Mouse (Mus musculus): ENCODE data around the gene Nr4a1. TPM values are rescaled to one million over a fixed set of nuclear protein-coding genes. Genes with fewer than 3 reads are reported as not detected.
A peak's percentile ranks its signal among the peaks of the same experiment; 100 is the strongest.

Nr4a1 gene
- polyA plus RNA-seq, 1 experiment from 2014 or later: 8.0 TPM

GRCm38 (mm10) chr15:101224006-101224906, 29.8 kb upstream of the Nr4a1 start, which contains the start of gene Grasp:
TSS of gene Grasp (plus strand) at chr15:101224188.
- peak within 1 kb of the TSS; percentile 91 for H3K4me3 ChIP-seq
- H3K36me3 ChIP-seq: peaks cover 9% of the 10 kb centered on the region
- H3K4me1 ChIP-seq: peaks cover 63% of the 10 kb centered on the region
- DNase-seq (ENCODE audit: low spot score): peak; percentile 92
- H3K27me3 ChIP-seq (ENCODE audit: insufficient read depth, poor library complexity, severe bottlenecking): peaks cover 60% of the 10 kb centered on the region
- peak within 1 kb of the TSS; percentile 90 for H3K27ac ChIP-seq
- no peaks in the 10 kb centered on the region for H3K9me3 ChIP-seq
- under 1% methylated on average over 77 of the region's 77 CpGs for whole genome bisulfite sequencing

GRCm38 (mm10) chr15:101224977-101225376, 29.1 kb upstream of the Nr4a1 start:
- WGBS: 4% methylated on average over 14 of the region's 14 CpGs
- Histone ChIP-seq H3K27me3 (ENCODE audit: insufficient read depth, poor library complexity, severe bottlenecking) (peaks cover 66% of the 10 kb centered on the region), H3K27ac (peak overlapping the region; percentile 90), H3K4me1 (peaks cover 63% of the 10 kb centered on the region), H3K4me3 (peak overlapping the region; percentile 91), H3K9me3 (no peaks in the 10 kb centered on the region), H3K36me3 (peaks cover 16% of the 10 kb centered on the region)
- no peak for DNase-seq (ENCODE audit: low spot score)

GRCm38 (mm10) chr15:101227971-101228370, 26.1 kb upstream of the Nr4a1 start:
- H3K27me3 ChIP-seq (ENCODE audit: insufficient read depth, poor library complexity, severe bottlenecking): peaks cover 75% of the 10 kb centered on the region
- WGBS: 22% methylated on average over 7 of the region's 7 CpGs
- H3K36me3 ChIP-seq: peaks cover 34% of the 10 kb centered on the region
- DNase-seq (ENCODE audit: low spot score): peak; percentile 84
- no peaks in the 10 kb centered on the region for H3K9me3 ChIP-seq
- no peak overlapping the region for H3K4me3 ChIP-seq
- H3K4me1 ChIP-seq: peaks cover 46% of the 10 kb centered on the region
- peak overlapping the region; percentile 72 for H3K27ac ChIP-seq

GRCm38 (mm10) chr15:101228866-101229590, 25.0 kb upstream of the Nr4a1 start:
- 84% methylated on average over 21 of the region's 21 CpGs for WGBS
- peaks cover 34% of the 10 kb centered on the region for H3K36me3 ChIP-seq
- H3K9me3 ChIP-seq: no peaks in the 10 kb centered on the region
- H3K4me1 ChIP-seq: peaks cover 39% of the 10 kb centered on the region
- DNase-seq (ENCODE audit: low spot score): no peak
- H3K4me3 ChIP-seq: no peak overlapping the region
- peaks cover 69% of the 10 kb centered on the region for H3K27me3 ChIP-seq (ENCODE audit: insufficient read depth, poor library complexity, severe bottlenecking)
- peak overlapping the region; percentile 3; the same call in 1 of the 2 replicates for H3K27ac ChIP-seq

GRCm38 (mm10) chr15:101230503-101230902, 23.6 kb upstream of the Nr4a1 start:
- no peak for DNase-seq (ENCODE audit: low spot score)
- H3K4me1 ChIP-seq: peaks cover 34% of the 10 kb centered on the region
- H3K4me3 ChIP-seq: no peak overlapping the region
- peaks cover 62% of the 10 kb centered on the region for H3K27me3 ChIP-seq (ENCODE audit: insufficient read depth, poor library complexity, severe bottlenecking)
- WGBS: 91% methylated on average over 19 of the region's 19 CpGs
- peaks cover 34% of the 10 kb centered on the region for H3K36me3 ChIP-seq
- H3K9me3 ChIP-seq: no peaks in the 10 kb centered on the region
- H3K27ac ChIP-seq: no peak overlapping the region

GRCm38 (mm10) chr15:101230995-101231647, 22.9 kb upstream of the Nr4a1 start:
- H3K9me3 ChIP-seq: no peaks in the 10 kb centered on the region
- H3K36me3 ChIP-seq: peaks cover 34% of the 10 kb centered on the region
- no peak for DNase-seq (ENCODE audit: low spot score)
- peak overlapping the region; percentile 51 for H3K4me3 ChIP-seq
- peak overlapping the region; percentile 81 for H3K27ac ChIP-seq
- WGBS: 70% methylated on average over 23 of the region's 23 CpGs
- H3K4me1 ChIP-seq: peaks cover 40% of the 10 kb centered on the region
- peaks cover 62% of the 10 kb centered on the region for H3K27me3 ChIP-seq (ENCODE audit: insufficient read depth, poor library complexity, severe bottlenecking)

GRCm38 (mm10) chr15:101231648-101232180, 22.4 kb upstream of the Nr4a1 start:
- Histone ChIP-seq H3K36me3 (peaks cover 33% of the 10 kb centered on the region), H3K27me3 (ENCODE audit: insufficient read depth, poor library complexity, severe bottlenecking) (peaks cover 58% of the 10 kb centered on the region), H3K4me1 (peaks cover 40% of the 10 kb centered on the region), H3K4me3 (peak overlapping the region; percentile 51), H3K9me3 (no peaks in the 10 kb centered on the region), H3K27ac (peak overlapping the region; percentile 81)
- WGBS: 48% methylated on average over 56 of the region's 56 CpGs
- DNase-seq (ENCODE audit: low spot score): no peak

- H3K36me3 ChIP-seq: peaks cover 31% of the 10 kb centered on the region
- H3K27ac ChIP-seq: no peak overlapping the region
- WGBS: 75% methylated on average over 4 of the region's 4 CpGs
- H3K27me3 ChIP-seq (ENCODE audit: insufficient read depth, poor library complexity, severe bottlenecking): peaks cover 54% of the 10 kb centered on the region
- H3K9me3 ChIP-seq: no peaks in the 10 kb centered on the region
- no peak for DNase-seq (ENCODE audit: low spot score)
- peaks cover 36% of the 10 kb centered on the region for H3K4me1 ChIP-seq
- H3K4me3 ChIP-seq: no peak overlapping the region
Observed at GRCm38 (mm10) chr15:101232607-101233006, 21.5 kb upstream of the Nr4a1 start.

- no peak for DNase-seq (ENCODE audit: low spot score)
- Histone ChIP-seq H3K27ac (no peak overlapping the region), H3K27me3 (ENCODE audit: insufficient read depth, poor library complexity, severe bottlenecking) (peaks cover 56% of the 10 kb centered on the region), H3K4me1 (peaks cover 31% of the 10 kb centered on the region), H3K4me3 (no peak overlapping the region), H3K9me3 (no peaks in the 10 kb centered on the region), H3K36me3 (peaks cover 31% of the 10 kb centered on the region)
- WGBS: 88% methylated on average over 3 of the region's 3 CpGs
Observed at GRCm38 (mm10) chr15:101233183-101233582, 20.9 kb upstream of the Nr4a1 start.

GRCm38 (mm10) chr15:101233641-101234275, 20.3 kb upstream of the Nr4a1 start:
- H3K27ac ChIP-seq: no peak overlapping the region
- DNase-seq (ENCODE audit: low spot score): no peak
- H3K9me3 ChIP-seq: no peaks in the 10 kb centered on the region
- 22% methylated on average over 11 of the region's 11 CpGs for WGBS
- H3K4me3 ChIP-seq: no peak overlapping the region
- H3K36me3 ChIP-seq: peaks cover 30% of the 10 kb centered on the region
- H3K4me1 ChIP-seq: peaks cover 31% of the 10 kb centered on the region
- H3K27me3 ChIP-seq (ENCODE audit: insufficient read depth, poor library complexity, severe bottlenecking): peaks cover 56% of the 10 kb centered on the region

GRCm38 (mm10) chr15:101234611-101235341, 19.3 kb upstream of the Nr4a1 start:
- Histone ChIP-seq H3K36me3 (peaks cover 20% of the 10 kb centered on the region), H3K27me3 (ENCODE audit: insufficient read depth, poor library complexity, severe bottlenecking) (peaks cover 50% of the 10 kb centered on the region), H3K4me1 (peaks cover 37% of the 10 kb centered on the region), H3K9me3 (no peaks in the 10 kb centered on the region), H3K27ac (no peak overlapping the region), H3K4me3 (no peak overlapping the region)
- no peak for DNase-seq (ENCODE audit: low spot score)
- 76% methylated on average over 10 of the region's 10 CpGs for WGBS

- Histone ChIP-seq H3K9me3 (no peaks in the 10 kb centered on the region), H3K27ac (no peak overlapping the region), H3K4me1 (peaks cover 37% of the 10 kb centered on the region), H3K4me3 (no peak overlapping the region), H3K27me3 (ENCODE audit: insufficient read depth, poor library complexity, severe bottlenecking) (peaks cover 48% of the 10 kb centered on the region), H3K36me3 (peaks cover 14% of the 10 kb centered on the region)
- DNase-seq (ENCODE audit: low spot score): no peak
- 40% methylated on average over 5 of the region's 5 CpGs for WGBS
Observed at GRCm38 (mm10) chr15:101235342-101235698, 18.7 kb upstream of the Nr4a1 start.
